In genomic region chr11:28853102-28853800, GRCm38 (mm10) we compare ENCODE assay signal across 10 mouse cellular contexts. TPM values are rescaled to one million over a fixed set of nuclear protein-coding genes. Genes with fewer than 3 reads are reported as not detected.
A peak's percentile ranks its signal among the peaks of the same experiment; 100 is the strongest.
DNase-seq lines count a peak whose midpoint lies in the region; ATAC-seq and TF ChIP-seq lines count a peak whose summit lies in the region.
"Had no signal": no experiment of that assay in that cellular context is flagged by ENCODE, and none has a peak within 500 bp of the region (broad histone marks: within the 10 kb centered on the region; RNA-seq: fewer than 3 reads in every experiment).

Gene Efemp1 (plus strand): TSS chr11:28853204.

- H3K36me3 ChIP-seq in thymus, adult 2 months (ENCODE audit: control insufficient read depth, insufficient read depth, low read length) = no peaks in the 10 kb centered on the region
- H3K36me3 ChIP-seq in hindbrain, embryonic 12.5 days = no peaks in the 10 kb centered on the region
- no peaks in the 10 kb centered on the region for H3K36me3 ChIP-seq in lung, postnatal 0 days (ENCODE audit: insufficient read depth, low read length)
- H3K36me3 ChIP-seq: G1E had no signal

- WGBS in thymus, adult 2 months = 5% methylated on average over 29 of the region's 30 CpGs
- under 1% methylated on average over 30 of the region's 30 CpGs for WGBS in hindbrain, embryonic 12.5 days
- WGBS in lung, postnatal 0 days = 1% methylated on average over 28 of the region's 30 CpGs

- no peak for DNase-seq in thymus, adult 2 months
- DNase-seq in thymus, postnatal 10 days (ENCODE audit: low spot score in 2 of 2) = no peak
- DNase-seq in forelimb bud, embryonic 11.5 days (ENCODE audit: low read depth, low spot score) = peak; percentile 43
- DNase-seq in layer of hippocampus, adult 9-11 months = peak; percentile 8
- peak; percentile 47 for DNase-seq in lung, postnatal 0 days (ENCODE audit: low spot score)
- peak; percentile 19 for DNase-seq in right cerebral cortex, adult 18-20 months
- DNase-seq in adipocyte (ENCODE audit: low spot score) = no peak

- H3K9me3 ChIP-seq in hindbrain, embryonic 12.5 days (replicated peaks) = no peaks in the 10 kb centered on the region
- H3K9me3 ChIP-seq in lung, postnatal 0 days (ENCODE audit: low read length) = no peaks in the 10 kb centered on the region
- H3K9me3 ChIP-seq: G1E had no signal

- ATAC-seq in hindbrain, embryonic 12.5 days (ENCODE audit: low FRiP score) = peak; percentile 52
- ATAC-seq in lung, postnatal 0 days = peak; percentile 83

- peak within 1 kb of the TSS; percentile 55 for H3K9ac ChIP-seq in hindbrain, embryonic 12.5 days
- H3K9ac ChIP-seq in lung, postnatal 0 days (replicated peaks; ENCODE audit: low read depth) = 0 out of 2 replicates have a peak within 1 kb of the TSS, but pooled peaks have one; percentile 12

- no peak for TF ChIP-seq POLR2A in thymus, adult 2 months (IDR thresholded peaks at IDR 0.05; ENCODE audit: control insufficient read depth, extremely low read depth, insufficient read depth, low read length, poor library complexity)

- no peaks in the 10 kb centered on the region for H3K27me3 ChIP-seq in thymus, adult 2 months (ENCODE audit: control insufficient read depth, insufficient read depth, low read length)
- H3K27me3 ChIP-seq in hindbrain, embryonic 12.5 days = peaks cover 26% of the 10 kb centered on the region
- H3K27me3 ChIP-seq in lung, postnatal 0 days (replicated peaks; ENCODE audit: insufficient read depth, low read length) = no peaks in the 10 kb centered on the region; the same call in 1 of the 2 replicates

- TF ChIP-seq EP300 in lung, postnatal 0 days (IDR thresholded peaks at IDR 0.05) = no peak

- no peak within 1 kb of the TSS for H3K27ac ChIP-seq in thymus, adult 2 months (ENCODE audit: control insufficient read depth, insufficient read depth, low read length)
- no peak within 1 kb of the TSS for H3K27ac ChIP-seq in hindbrain, embryonic 12.5 days
- H3K27ac ChIP-seq in lung, postnatal 0 days (ENCODE audit: low read length) = no peak within 1 kb of the TSS
- H3K27ac ChIP-seq: macrophage had no signal

- TF ChIP-seq CTCF in thymus, adult 2 months (IDR thresholded peaks at IDR 0.05; ENCODE audit: borderline replicate concordance, control insufficient read depth, extremely low read depth, insufficient read depth, low read length, poor library complexity) = no peak
- TF ChIP-seq CTCF in lung, postnatal 0 days (IDR thresholded peaks at IDR 0.05) = no peak

- H3K4me2 ChIP-seq in hindbrain, embryonic 12.5 days (replicated peaks) = peak within 1 kb of the TSS; percentile 76
- H3K4me2 ChIP-seq in lung, postnatal 0 days (replicated peaks; ENCODE audit: low read depth, low read length) = peak within 1 kb of the TSS; percentile 71

- H3K4me3 ChIP-seq in thymus, adult 2 months (ENCODE audit: control insufficient read depth, insufficient read depth, low read length) = no peak within 1 kb of the TSS
- peak within 1 kb of the TSS; percentile 42 for H3K4me3 ChIP-seq in hindbrain, embryonic 12.5 days
- peak within 1 kb of the TSS; percentile 43 for H3K4me3 ChIP-seq in lung, postnatal 0 days (ENCODE audit: low read depth, low read length)

- no peaks in the 10 kb centered on the region for H3K4me1 ChIP-seq in thymus, adult 2 months (replicated peaks; ENCODE audit: control insufficient read depth, insufficient read depth, low read length)
- peaks cover 8% of the 10 kb centered on the region for H3K4me1 ChIP-seq in hindbrain, embryonic 12.5 days
- H3K4me1 ChIP-seq in lung, postnatal 0 days (ENCODE audit: insufficient read depth, low read depth, low read length) = no peaks in the 10 kb centered on the region

RNA-seq across cellular contexts. Expression of gene Efemp1, which starts in this region (rescaled TPM):
- 5.8 and 11.1 TPM in 2 replicates for polyA plus RNA-seq in thymus, adult 2 months (2012; rRNA removed)
- polyA plus RNA-seq in hindbrain, embryonic 12.5 days (2016; fragmentation: Nextera tagmentation; extraction: Ambion mirVana) = 20.2 and 26.3 TPM in 2 replicates
- polyA plus RNA-seq in lung, postnatal 0 days (2015; fragmentation: Nextera tagmentation; extraction: Ambion mirVana) = 25.8 and 39.7 TPM in 2 replicates
- polyA plus RNA-seq: G1E, macrophage had no signal

Comparison
In these comparisons a context has a peak if more than half of its experiments do, and no peak if none do; other contexts are left out.
1. DNase-seq: peak in forelimb bud, embryonic 11.5 days (single experiment), layer of hippocampus, adult 9-11 months (single experiment), lung, postnatal 0 days (single experiment) and right cerebral cortex, adult 18-20 months (single experiment); none in thymus, adult 2 months (single experiment), thymus, postnatal 10 days (0 of 2) and adipocyte (single experiment).